Mouse (Mus musculus) kidney, postnatal 0 days (tissue): ENCODE results near the gene Fkbp11. TPM values are rescaled to one million over a fixed set of nuclear protein-coding genes. Genes with fewer than 3 reads are reported as not detected.
A peak's percentile ranks its signal among the peaks of the same experiment; 100 is the strongest.

Source experiments
- ATAC-seq: fragments of 200-750 bp; cut with Nextera tagmentation; replicated peaks from 2 replicates; pipeline ENCODE4 v1.8.0; 2017; ENCODE audit warnings: low read depth, moderate number of reproducible peaks, moderate TSS enrichment, moderate library complexity; ENCODE audit not compliant: low FRiP score
- DNase-seq: peaks from one replicate; pipeline ENCODE4 v3.0.0-alpha.2; 2016; ENCODE audit warnings: low spot score
- H3K27ac ChIP-seq: fragments of 300-500 bp; sonication (generic); 2 replicates; pipeline ENCODE4 v1.5.1; 2014; ENCODE audit warnings: mild to moderate bottlenecking
- H3K27me3 ChIP-seq: fragments of 300-500 bp; sonication (generic); 2 replicates; pipeline ENCODE4 v1.6.1; 2014; ENCODE audit warnings: low read length, mixed read lengths; ENCODE audit not compliant: insufficient read depth
- H3K36me3 ChIP-seq: fragments of 300-500 bp; sonication (generic); 2 replicates; pipeline ENCODE4 v1.6.1; 2014; ENCODE audit warnings: low read length, mixed read lengths; ENCODE audit not compliant: insufficient read depth
- H3K4me1 ChIP-seq: fragments of 300-500 bp; sonication (generic); replicated peaks from 2 replicates; pipeline ENCODE4 v1.6.1; 2014; ENCODE audit warnings: antibody characterized with exemption, low read length, mixed read lengths; ENCODE audit not compliant: insufficient read depth
- H3K4me2 ChIP-seq: fragments of 300-500 bp; sonication (generic); 2 replicates; pipeline ENCODE4 v1.6.1; 2014; ENCODE audit warnings: mild to moderate bottlenecking, low read length, moderate library complexity, mixed read lengths
- H3K4me3 ChIP-seq: fragments of 300-500 bp; sonication (generic); replicated peaks from 2 replicates; pipeline ENCODE4 v1.5.1; 2014; ENCODE audit warnings: low read depth, low read length
- H3K9ac ChIP-seq: fragments of 300-500 bp; sonication (generic); 2 replicates; pipeline ENCODE4 v1.6.1; 2014; ENCODE audit warnings: low read depth, low read length
- H3K9me3 ChIP-seq: fragments of 300-500 bp; sonication (generic); replicated peaks from 2 replicates; pipeline ENCODE4 v1.6.1; 2016; ENCODE audit warnings: low read length, inconsistent platforms, mixed read lengths
- CTCF ChIP-seq: IDR thresholded peaks from 2 replicates; pipeline ENCODE4 v1.5.1; 2016; ENCODE audit warnings: antibody characterized with exemption, low read depth, mild to moderate bottlenecking, moderate library complexity
- WGBS: fragments of 180-500 bp; shearing (Covaris S2); extraction: QIAGEN DNeasy Blood & Tissue Kit; methylation state at CpG from one replicate; pipeline ENCODE4 v1.1.7; 2014; 5-methylcytosine and 5-hydroxymethylcytosine counted together
- polyA plus RNA-seq: library from polyadenylated mRNA; unstranded; fragments of >200 nt; fragmentation: Nextera tagmentation; extraction: Ambion mirVana; gene quantifications from 2 replicates; pipeline ENCODE4 v1.2.1, GENCODE M21; 2015

The Fkbp11 gene
- polyA plus RNA-seq, 1 experiment from 2014 or later, result 34.4 TPM

DNA sequence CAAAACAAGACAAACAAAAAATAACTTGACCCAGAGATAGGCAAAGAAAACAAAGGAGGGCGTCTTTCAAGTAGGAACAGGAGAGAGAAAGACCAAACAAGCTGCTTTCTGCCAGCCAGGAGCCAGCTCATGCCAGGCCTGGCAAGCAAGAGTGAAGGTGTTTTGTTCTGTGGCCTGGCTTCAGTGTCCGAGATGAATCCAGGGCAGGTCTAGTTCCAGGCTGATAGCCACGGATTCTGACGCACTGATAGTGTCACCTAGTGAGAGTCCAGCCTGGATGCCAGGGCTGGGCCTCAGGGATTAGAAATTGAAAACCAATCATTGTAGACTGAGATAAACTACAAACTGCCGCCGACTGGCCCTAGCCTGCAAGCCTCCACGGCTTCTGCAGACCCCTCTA is 50.0 kb downstream of the Fkbp11 start:
- Histone ChIP-seq H3K9me3 (no peaks in the 10 kb centered on the region), H3K4me2 (no peak overlapping the region; the same call in 1 of the 2 replicates), H3K27me3 (peaks cover 27% of the 10 kb centered on the region), H3K9ac (no peak overlapping the region), H3K27ac (no peak overlapping the region), H3K4me3 (no peak overlapping the region), H3K36me3 (no peaks in the 10 kb centered on the region), H3K4me1 (peaks cover 21% of the 10 kb centered on the region)
- no peak for ATAC-seq
- no peak for DNase-seq
- TF ChIP-seq CTCF, result no peak
- WGBS, result 67% methylated on average over 7 of the region's 7 CpGs

DNA sequence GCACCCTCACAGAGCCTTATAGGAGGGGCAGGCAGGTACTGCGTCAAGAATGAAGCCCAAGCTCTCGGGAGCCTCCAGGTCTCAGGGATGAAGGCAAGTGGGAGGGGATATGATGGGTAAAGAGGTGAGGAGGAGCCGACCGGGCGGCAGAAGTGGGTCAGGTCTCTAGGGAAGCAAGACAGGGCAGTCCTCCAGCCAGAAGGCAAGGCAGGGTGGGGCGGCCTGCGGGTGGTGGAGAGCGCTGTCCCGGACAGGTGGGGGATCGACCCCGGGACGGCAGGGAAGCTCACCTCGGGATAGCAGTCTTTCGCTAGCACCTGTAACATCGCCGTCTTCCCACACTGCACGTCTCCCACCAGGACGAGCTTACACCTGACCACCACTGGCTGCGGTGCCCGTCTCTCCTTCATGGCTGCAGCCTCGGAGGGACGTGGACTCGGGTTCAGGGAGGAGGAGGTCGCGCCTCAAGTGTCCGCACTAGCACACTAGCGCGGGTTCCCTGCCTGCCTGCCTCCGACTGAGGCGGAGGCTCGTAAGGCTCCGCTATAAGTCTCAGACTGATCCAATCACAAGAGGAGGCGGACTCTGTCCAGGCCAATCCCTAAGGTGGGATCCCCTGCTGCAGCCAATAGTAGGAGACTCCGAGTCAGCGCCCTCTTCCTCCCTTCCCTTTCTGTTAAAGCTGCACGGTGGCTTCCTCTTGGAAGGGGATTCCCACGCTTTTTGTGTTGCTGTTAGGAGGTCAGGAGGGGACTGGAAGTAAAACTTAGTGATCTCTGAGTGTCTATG is 50.9 kb downstream of the Fkbp11 start, which contains the start of gene Rnd1:
Gene Rnd1 (minus strand): TSS at position 522 of the 789 bp plus-strand sequence.
- ATAC-seq (peak; percentile 94), DNase-seq (peak; percentile 96)
- peaks cover 27% of the 10 kb centered on the region for H3K27me3 ChIP-seq
- no peak within 1 kb of the TSS for H3K9ac ChIP-seq
- TF ChIP-seq CTCF, result 0 out of 2 replicates have a peak, but pooled peaks have one; percentile 31
- H3K36me3 ChIP-seq, result no peaks in the 10 kb centered on the region
- H3K9me3 ChIP-seq, result no peaks in the 10 kb centered on the region
- H3K27ac ChIP-seq, result no peak within 1 kb of the TSS
- 1% methylated on average over 37 of the region's 37 CpGs for WGBS
- H3K4me3 ChIP-seq, result peak within 1 kb of the TSS; percentile 30
- H3K4me1 ChIP-seq, result peaks cover 21% of the 10 kb centered on the region
- H3K4me2 ChIP-seq, result peak within 1 kb of the TSS; percentile 67

DNA sequence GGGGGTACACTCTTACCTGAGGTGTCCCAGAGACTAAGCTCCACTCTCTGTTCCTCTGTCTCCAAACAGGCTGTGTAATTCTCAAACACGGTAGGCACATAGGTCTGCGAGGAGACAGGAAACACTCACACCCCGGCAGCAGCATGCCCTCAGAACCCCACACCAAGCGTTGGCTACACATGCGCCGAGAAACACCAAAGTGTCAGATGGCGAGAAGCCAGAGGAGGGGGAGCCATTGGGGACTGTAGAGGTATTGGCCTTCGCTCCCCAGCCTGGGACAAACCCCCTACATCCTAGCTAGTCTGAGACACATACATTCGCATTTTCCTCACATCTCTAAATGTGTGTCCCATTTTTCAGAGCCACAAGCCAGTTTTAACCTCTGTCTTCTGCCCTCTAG is 51.5 kb downstream of the Fkbp11 start:
- H3K27me3 ChIP-seq, result peaks cover 27% of the 10 kb centered on the region
- TF ChIP-seq CTCF, result no peak
- ATAC-seq (no peak), DNase-seq (no peak)
- WGBS, result under 1% methylated on average over 9 of the region's 9 CpGs
- peaks cover 21% of the 10 kb centered on the region for H3K4me1 ChIP-seq
- no peaks in the 10 kb centered on the region for H3K9me3 ChIP-seq
- no peak overlapping the region for H3K9ac ChIP-seq
- H3K4me2 ChIP-seq, result peak overlapping the region; percentile 67
- H3K27ac ChIP-seq, result no peak overlapping the region
- H3K4me3 ChIP-seq, result peak overlapping the region; percentile 30; the same call in 1 of the 2 replicates
- H3K36me3 ChIP-seq, result no peaks in the 10 kb centered on the region

DNA sequence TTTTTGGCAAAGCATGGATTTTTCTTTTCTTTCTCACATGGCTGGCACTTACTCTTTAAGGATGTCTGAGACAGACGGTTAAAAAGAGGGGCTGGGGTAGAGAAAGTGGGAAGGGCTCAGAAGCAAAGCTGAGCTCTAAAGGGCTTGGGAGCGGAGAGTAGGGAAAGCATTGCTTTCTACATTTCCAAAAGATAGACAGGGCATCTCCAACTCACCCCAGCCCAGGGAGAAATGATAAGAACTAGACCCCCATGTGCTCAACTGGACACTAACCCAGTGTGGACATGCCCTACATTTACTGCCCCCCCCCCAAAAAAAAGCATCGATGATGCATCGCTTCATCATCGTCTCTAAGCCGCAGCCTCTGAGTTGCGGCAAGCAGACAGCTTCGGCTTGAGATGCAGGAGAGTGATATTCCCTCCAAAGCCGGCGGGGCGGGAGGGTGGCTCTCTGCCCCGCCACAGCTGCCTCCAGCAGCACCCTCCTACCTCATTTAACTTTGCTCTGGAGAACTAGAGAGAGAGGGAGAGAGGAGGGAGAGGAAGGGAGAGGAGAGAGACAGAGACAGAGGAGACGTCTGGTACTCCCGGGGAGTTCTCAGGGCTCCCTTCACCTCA is 52.3 kb downstream of the Fkbp11 start:
- Histone ChIP-seq H3K36me3 (no peaks in the 10 kb centered on the region), H3K9me3 (no peaks in the 10 kb centered on the region), H3K27me3 (peaks cover 27% of the 10 kb centered on the region), H3K4me1 (peaks cover 21% of the 10 kb centered on the region), H3K27ac (no peak overlapping the region), H3K4me2 (peak overlapping the region; percentile 67), H3K4me3 (peak overlapping the region; percentile 14; the same call in 1 of the 2 replicates), H3K9ac (peak overlapping the region; percentile 23; the same call in 1 of the 2 replicates)
- no peak for DNase-seq
- WGBS, result 7% methylated on average over 14 of the region's 14 CpGs
- no peak for TF ChIP-seq CTCF
- ATAC-seq, result no peak

DNA sequence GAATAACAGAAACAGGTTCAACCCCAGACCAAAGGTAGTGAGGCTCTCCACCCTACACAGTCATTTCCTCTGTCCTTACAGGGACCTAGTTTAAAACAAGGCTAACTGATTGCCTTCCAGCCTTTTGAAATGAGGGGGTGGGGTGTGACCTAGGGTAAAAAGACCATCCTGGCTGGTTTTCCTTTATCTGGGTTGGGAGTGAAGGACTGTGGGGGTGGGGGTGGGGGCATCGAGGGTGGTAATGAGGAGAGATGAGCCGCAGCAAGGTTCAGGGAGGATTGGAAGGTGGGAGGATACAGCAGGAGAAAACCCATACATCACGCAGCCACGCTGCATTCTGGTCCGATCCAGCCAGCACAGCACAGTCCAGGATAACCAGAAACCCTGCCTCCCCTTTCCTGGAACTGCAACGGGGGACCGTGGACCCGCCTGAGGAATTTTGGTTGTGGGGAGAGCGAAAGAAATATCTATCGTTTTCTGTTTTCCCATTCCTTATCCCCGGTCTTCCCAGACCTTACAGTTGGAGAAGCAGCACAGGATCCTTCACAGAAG is 52.9 kb downstream of the Fkbp11 start:
- 6% methylated on average over 11 of the region's 11 CpGs for WGBS
- Histone ChIP-seq H3K9ac (0 out of 2 replicates have a peak overlapping the region, but pooled peaks have one; percentile 23), H3K27me3 (peaks cover 27% of the 10 kb centered on the region), H3K4me2 (peak overlapping the region; percentile 67), H3K27ac (no peak overlapping the region), H3K9me3 (no peaks in the 10 kb centered on the region), H3K36me3 (no peaks in the 10 kb centered on the region), H3K4me3 (no peak overlapping the region), H3K4me1 (peaks cover 21% of the 10 kb centered on the region)
- no peak for TF ChIP-seq CTCF
- DNase-seq (no peak), ATAC-seq (no peak)

Other genes starting within 250 kb of the Fkbp11 start
- 0.24 and 0.30 TPM in 2 replicates for gene Lalba, start 245.5 kb downstream of the Fkbp11 start, polyA plus RNA-seq
- gene Olfr279, start 235.8 kb downstream of the Fkbp11 start, polyA plus RNA-seq, result not detected in 2 replicates
- gene Kansl2, start 193.9 kb downstream of the Fkbp11 start, polyA plus RNA-seq, result 87.1 and 96.3 TPM in 2 replicates
- 42.3 and 46.2 TPM in 2 replicates for gene Ccnt1, start 157.3 kb downstream of the Fkbp11 start, polyA plus RNA-seq
- gene 4930415O20Rik, start 157.2 kb downstream of the Fkbp11 start, polyA plus RNA-seq, result 0.30 and 0.62 TPM in 2 replicates
- gene Adcy6, start 118.1 kb downstream of the Fkbp11 start, polyA plus RNA-seq, result 16.8 and 17.0 TPM in 2 replicates
- 19.8 and 22.4 TPM in 2 replicates for gene Cacnb3, start 97.4 kb downstream of the Fkbp11 start, polyA plus RNA-seq
- 14.6 and 17.6 TPM in 2 replicates for gene Ddx23, start 65.3 kb downstream of the Fkbp11 start, polyA plus RNA-seq
- 0.50 and 0.66 TPM in 2 replicates for gene Rnd1, start 50.7 kb downstream of the Fkbp11 start, polyA plus RNA-seq
- gene Ccdc65, start 20.0 kb downstream of the Fkbp11 start, polyA plus RNA-seq, result 0.74 and 0.75 TPM in 2 replicates
- 39.0 and 39.6 TPM in 2 replicates for gene Arf3, start 35.0 kb upstream of the Fkbp11 start, polyA plus RNA-seq
- gene Wnt10b, start 50.0 kb upstream of the Fkbp11 start, polyA plus RNA-seq, result not detected in 2 replicates
- not detected in 2 replicates for gene Wnt1, start 61.7 kb upstream of the Fkbp11 start, polyA plus RNA-seq
- 4.4 and 6.1 TPM in 2 replicates for gene Ddn, start 81.3 kb upstream of the Fkbp11 start, polyA plus RNA-seq
- 83.1 and 94.5 TPM in 2 replicates for gene Prkag1, start 103.3 kb upstream of the Fkbp11 start, polyA plus RNA-seq
- 6.4 and 8.3 TPM in 2 replicates for gene Kmt2d, start 143.0 kb upstream of the Fkbp11 start, polyA plus RNA-seq
- 15.4 and 15.7 TPM in 2 replicates for gene Rhebl1, start 166.3 kb upstream of the Fkbp11 start, polyA plus RNA-seq
- gene Dhh, start 170.3 kb upstream of the Fkbp11 start, polyA plus RNA-seq, result 2.6 and 2.9 TPM in 2 replicates
- 11.6 and 13.0 TPM in 2 replicates for gene Lmbr1l, start 190.0 kb upstream of the Fkbp11 start, polyA plus RNA-seq
- 903 and 1,010 TPM in 2 replicates for gene Tuba1b, start 206.4 kb upstream of the Fkbp11 start, polyA plus RNA-seq
- gene Gm49450, start 225.4 kb upstream of the Fkbp11 start, polyA plus RNA-seq, result not detected in 2 replicates
- gene Tuba1a, start 225.5 kb upstream of the Fkbp11 start, polyA plus RNA-seq, result 460 and 537 TPM in 2 replicates